Mouse (Mus musculus) stomach, postnatal 0 days (tissue): ENCODE data around the gene Cmbl.

Experiments
- CTCF ChIP-seq: IDR thresholded peaks from 2 replicates; pipeline ENCODE4 v1.5.1; 2016; ENCODE audit warnings: antibody characterized with exemption, low read depth, mild to moderate bottlenecking, moderate library complexity
- EP300 ChIP-seq: optimal IDR thresholded peaks from 2 replicates; pipeline ENCODE3; 2016; ENCODE audit warnings: antibody characterized with exemption

- TF ChIP-seq CTCF (no peak), EP300 (no peak)
Observed at GRCm38 (mm10) chr15:31540513-31540802, 24.7 kb upstream of the Cmbl start.
